Mouse (Mus musculus) E14TG2a.4 (cell line): ENCODE data around the gene Vegfc.

Source experiments
- CTCF ChIP-seq: conservative IDR thresholded peaks from 2 replicates; pipeline ENCODE4 v1.5.1; 2014; ENCODE audit warnings: low read length
- POU5F1 ChIP-seq: IDR thresholded peaks from 2 replicates; pipeline ENCODE4 v1.6.1; 2014; ENCODE audit warnings: low read length, borderline replicate concordance

DNA sequence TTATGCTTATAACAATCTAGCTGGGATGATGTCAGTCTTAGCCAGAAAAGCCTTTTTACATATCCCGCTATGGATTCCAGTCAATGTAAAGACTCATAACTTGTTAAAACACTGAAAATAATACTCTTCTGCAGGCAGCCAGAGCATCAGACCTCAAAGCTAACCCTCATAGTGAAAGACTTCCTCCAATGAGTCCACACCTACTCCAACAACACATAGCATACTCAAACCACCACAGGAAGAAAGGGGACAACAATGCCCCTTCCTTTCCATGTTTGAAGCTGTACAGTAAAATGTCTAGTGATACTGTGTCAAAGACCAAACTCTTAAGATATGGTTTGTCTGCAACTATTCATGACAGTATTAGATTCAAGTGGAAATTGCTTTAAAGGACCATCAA lies 153.2 kb downstream of the Vegfc start:
- TF ChIP-seq CTCF (no peak), POU5F1 (no peak)
